Mouse (Mus musculus) megakaryocyte progenitor cell, adult 5-6 weeks (primary cell): Measurements from ENCODE around the gene Ica1l. TPM values are rescaled to one million over a fixed set of nuclear protein-coding genes. Genes with fewer than 3 reads are reported as not detected.
"Not testable (repeated sequence)": the region's sequence is repeated elsewhere in the genome, so short reads cannot be mapped to it uniquely, and the experiment has no call there.

ENCODE experiments used
- ATAC-seq: replicated peaks from 2 replicates; pipeline ENCODE4 v1.8.0; 2016; ENCODE audit warnings: mild to moderate bottlenecking, moderate TSS enrichment, inconsistent platforms; ENCODE audit not compliant: poor library complexity
- total RNA-seq, 2 experiments: library from RNA; stranded (forward) in 1 of 2; stranded (reverse) in 1 of 2; fragments of 157-497, 149-512 nt in 1 of 2; fragments of 200-1000 nt in 1 of 2; gene quantifications; 2 replicates each; pipeline versions ENCODE4 v1.2.3 to v1.2.4; 2015 to 2017

The Ica1l gene
- total RNA-seq (2015) (0.24 and 1.2 TPM in 2 replicates), total RNA-seq (2017) (0.64 and 1.0 TPM in 2 replicates)

- peak; percentile 80 for ATAC-seq
These were observed at the start of gene Ica1l for GRCm38 (mm10) chr1:60042796-60043469. Ica1l (minus strand) TSS chr1:60043184.

- ATAC-seq = no peak
These were observed 33.4 kb upstream of the Ica1l start for GRCm38 (mm10) chr1:60076411-60076810.

GRCm38 (mm10) chr1:60075590-60075989, 32.6 kb upstream of the Ica1l start:
- no peak for ATAC-seq

- ATAC-seq = no peak
These were observed 32.0 kb upstream of the Ica1l start for GRCm38 (mm10) chr1:60074935-60075334.

GRCm38 (mm10) chr1:60070725-60071124, 27.7 kb upstream of the Ica1l start:
- ATAC-seq = peak; percentile 75

- no peak for ATAC-seq
These were observed 13.3 kb upstream of the Ica1l start for GRCm38 (mm10) chr1:60056310-60056709.

- peak; percentile 69; the same call in 1 of the 2 replicates for ATAC-seq
These were observed 11.7 kb upstream of the Ica1l start for GRCm38 (mm10) chr1:60054659-60055058.

GRCm38 (mm10) chr1:60047481-60047880, 4.5 kb upstream of the Ica1l start:
- ATAC-seq = not testable (repeated sequence)

GRCm38 (mm10) chr1:60044595-60044994, 1.6 kb upstream of the Ica1l start:
- ATAC-seq = no peak

- ATAC-seq = no peak
These were observed 587 bp downstream of the Ica1l start for GRCm38 (mm10) chr1:60042398-60042795.

GRCm38 (mm10) chr1:60035044-60035443, 7.9 kb downstream of the Ica1l start:
- ATAC-seq = no peak

GRCm38 (mm10) chr1:60017031-60017469, 25.9 kb downstream of the Ica1l start:
- ATAC-seq = peak; percentile 83

GRCm38 (mm10) chr1:60016136-60016611, 26.8 kb downstream of the Ica1l start:
- peak; percentile 53 for ATAC-seq

- ATAC-seq = no peak
These were observed 27.5 kb downstream of the Ica1l start for GRCm38 (mm10) chr1:60015511-60015910.

GRCm38 (mm10) chr1:60013779-60014178, 29.2 kb downstream of the Ica1l start:
- no peak for ATAC-seq

- no peak for ATAC-seq
These were observed 34.2 kb downstream of the Ica1l start for GRCm38 (mm10) chr1:60008743-60009142.

- ATAC-seq = peak; percentile 70
These were observed 35.6 kb downstream of the Ica1l start for GRCm38 (mm10) chr1:60007337-60007736.

GRCm38 (mm10) chr1:60000319-60000718, 42.7 kb downstream of the Ica1l start:
- ATAC-seq = peak; percentile 30

GRCm38 (mm10) chr1:59997352-59997751, 45.6 kb downstream of the Ica1l start:
- no peak for ATAC-seq

- ATAC-seq = no peak
These were observed 47.3 kb downstream of the Ica1l start for GRCm38 (mm10) chr1:59995646-59996045.

GRCm38 (mm10) chr1:59987399-59988040, 55.5 kb downstream of the Ica1l start:
- ATAC-seq = no peak

- ATAC-seq = no peak
These were observed 56.4 kb downstream of the Ica1l start for GRCm38 (mm10) chr1:59986626-59987025.
